8 mouse cellular contexts compared by ENCODE assay signal in genomic region chr5:137501709-137502666, GRCm38 (mm10). TPM values are rescaled to one million over a fixed set of nuclear protein-coding genes. Genes with fewer than 3 reads are reported as not detected.
A peak's percentile ranks its signal among the peaks of the same experiment; 100 is the strongest.
DNase-seq lines count a peak whose midpoint lies in the region; ATAC-seq and TF ChIP-seq lines count a peak whose summit lies in the region.

TSS of gene Pop7 (minus strand) at chr5:137502518.

- H3K27ac ChIP-seq in gastrocnemius, adult 2 months = peak within 1 kb of the TSS; percentile 94
- H3K27ac ChIP-seq in hindbrain, postnatal 0 days = peak within 1 kb of the TSS; percentile 97
- peak within 1 kb of the TSS; percentile 100 for H3K27ac ChIP-seq in left cerebral cortex, adult 2 months

- 1% methylated on average over 61 of the region's 64 CpGs for WGBS in hindbrain, postnatal 0 days

- TF ChIP-seq CTCF in gastrocnemius, adult 2 months (IDR thresholded peaks at IDR 0.05) = peak; percentile 90
- peak; percentile 88 for TF ChIP-seq CTCF in hindbrain, postnatal 0 days (IDR thresholded peaks at IDR 0.05; ENCODE audit: low read depth)
- TF ChIP-seq CTCF in left cerebral cortex, adult 2 months (IDR thresholded peaks at IDR 0.05) = peak; percentile 94

- no peaks in the 10 kb centered on the region for H3K9me3 ChIP-seq in hindbrain, postnatal 0 days (ENCODE audit: low read length)

- peak within 1 kb of the TSS; percentile 94 for H3K4me3 ChIP-seq in gastrocnemius, adult 2 months
- peak within 1 kb of the TSS; percentile 55 for H3K4me3 ChIP-seq in hindbrain, postnatal 0 days (ENCODE audit: low read length)
- H3K4me3 ChIP-seq in left cerebral cortex, adult 2 months = peak within 1 kb of the TSS; percentile 90

- peak within 1 kb of the TSS; percentile 79 for H3K4me2 ChIP-seq in hindbrain, postnatal 0 days (ENCODE audit: low read depth, low read length)

- peaks cover 14% of the 10 kb centered on the region for H3K4me1 ChIP-seq in hindbrain, postnatal 0 days (ENCODE audit: insufficient read depth, low read length)

- no peaks in the 10 kb centered on the region; the same call in 1 of the 2 replicates for H3K36me3 ChIP-seq in hindbrain, postnatal 0 days (ENCODE audit: insufficient read depth, low read length)

- ATAC-seq in common myeloid progenitor, adult 5-6 weeks (replicated peaks; ENCODE audit: low read depth, poor library complexity, severe bottlenecking) = peak; percentile 78
- ATAC-seq in hindbrain, postnatal 0 days = peak; percentile 97
- peak; percentile 87 for ATAC-seq in megakaryocyte, adult 5-6 weeks (ENCODE audit: poor library complexity, severe bottlenecking)

- peak; percentile 100 for DNase-seq in ZHBTc4 (ENCODE audit: low read depth, low spot score)
- DNase-seq in gastrocnemius, adult 2 months = peak; percentile 100
- peak; percentile 100 for DNase-seq in hindbrain, postnatal 0 days (ENCODE audit: low spot score)
- peak; percentile 100 for DNase-seq in left cerebral cortex, adult 2 months (ENCODE audit: extremely low spot score in 1 of 2, low spot score in 2 of 2)
- DNase-seq in right cerebral cortex, adult 2 months (ENCODE audit: low spot score in 2 of 2) = peak; percentile 100
- peak; percentile 100 for DNase-seq in urinary bladder, postnatal 14 days (ENCODE audit: low spot score)

- peak within 1 kb of the TSS; percentile 75 for H3K9ac ChIP-seq in hindbrain, postnatal 0 days (replicated peaks; ENCODE audit: low read length)

- intact Hi-C loops in gastrocnemius, adult 2 months (cut with DNase I) = loop anchor here (1.0 to 10.0 kb wide), 5 partner anchors 31 to 243 kb away; partner anchors contain the start of genes Epo, Gnb2, Mospd3 and Nyap1
- intact Hi-C loops in left cerebral cortex, adult 2 months (cut with DNase I) = loop anchor here (1.0 to 2.0 kb wide), 3 partner anchors 21 to 195 kb away; partner anchors contain the start of gene Srrt

- no peaks in the 10 kb centered on the region for H3K27me3 ChIP-seq in hindbrain, postnatal 0 days (ENCODE audit: insufficient read depth, low read length)

RNA-seq across cellular contexts. Expression of gene Pop7, which starts in this region (rescaled TPM):
- 21.6 and 38.0 TPM in 2 replicates for total RNA-seq in common myeloid progenitor, adult 5-6 weeks (2017)
- 10 to 100 TPM; 11.3 to 11.4 TPM for total RNA-seq in gastrocnemius, adult 2 months (2021)
- total RNA-seq in hindbrain, postnatal 0 days (2014; rRNA removed) = 62.1 and 83.5 TPM in 2 replicates
- polyA plus RNA-seq in hindbrain, postnatal 0 days (2015; fragmentation: Nextera tagmentation; extraction: Ambion mirVana) = 82.2 and 85.3 TPM in 2 replicates
- 10 to 100 TPM; 30.4 to 35.9 TPM for total RNA-seq in left cerebral cortex, adult 2 months (2021)
- 20.4 and 27.5 TPM in 2 replicates for total RNA-seq in megakaryocyte, adult 5-6 weeks (2015)
- 11.9 and 14.9 TPM in 2 replicates for total RNA-seq in megakaryocyte, adult 5-6 weeks (2017)

Comparison
In these comparisons a context has a peak if more than half of its experiments do, and no peak if none do; other contexts are left out.
1. Peak in every context shown above with its lines: DNase-seq, ATAC-seq, H3K4me3 ChIP-seq and H3K27ac ChIP-seq.